Mouse (Mus musculus): ENCODE measurements around the gene Rbfox2. TPM values are rescaled to one million over a fixed set of nuclear protein-coding genes. Genes with fewer than 3 reads are reported as not detected.

Gene Rbfox2
- polyA plus RNA-seq, 1 experiment: 41.8 TPM

DNA sequence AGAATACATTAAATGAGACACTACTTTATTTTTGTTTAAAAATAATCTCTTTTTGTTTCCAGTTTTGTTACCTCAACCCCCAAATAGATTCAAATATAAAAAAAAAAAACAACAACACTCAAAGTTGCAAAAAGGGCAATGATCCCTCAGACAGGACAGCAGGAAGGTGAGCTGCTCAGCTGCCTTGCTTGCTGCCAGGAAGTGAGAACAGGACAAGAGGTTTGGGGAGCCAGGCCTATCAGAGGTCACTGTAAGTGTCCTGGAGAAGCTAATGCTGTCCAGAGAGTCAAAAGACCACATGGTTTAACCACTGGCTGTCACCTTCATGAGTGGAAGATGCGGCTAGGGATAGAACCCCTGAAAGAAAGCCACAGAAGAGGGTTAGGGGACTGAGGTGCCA is 161.8 kb downstream of the Rbfox2 start:
- no peak for DNase-seq (ENCODE audit: low read depth)

DNA sequence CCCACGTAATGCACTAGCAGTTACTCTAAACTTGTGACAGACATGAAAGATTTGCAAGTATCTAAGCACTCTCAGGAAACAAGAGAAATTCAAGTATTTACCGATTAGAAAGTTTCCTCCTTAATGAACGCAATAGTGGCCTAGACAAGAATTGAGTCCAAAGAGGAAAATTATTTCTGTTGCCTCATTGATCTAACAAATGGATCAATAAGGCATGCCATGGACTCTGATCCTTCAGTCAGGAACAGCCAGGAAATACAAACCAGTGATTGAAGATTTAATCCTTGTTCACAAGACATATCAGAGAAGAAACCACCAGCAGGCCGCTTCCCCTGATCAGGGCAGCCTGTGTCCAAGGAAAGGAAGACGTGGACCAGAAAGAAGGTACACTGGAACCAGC is 164.0 kb downstream of the Rbfox2 start:
- DNase-seq (ENCODE audit: low read depth): no peak

DNA sequence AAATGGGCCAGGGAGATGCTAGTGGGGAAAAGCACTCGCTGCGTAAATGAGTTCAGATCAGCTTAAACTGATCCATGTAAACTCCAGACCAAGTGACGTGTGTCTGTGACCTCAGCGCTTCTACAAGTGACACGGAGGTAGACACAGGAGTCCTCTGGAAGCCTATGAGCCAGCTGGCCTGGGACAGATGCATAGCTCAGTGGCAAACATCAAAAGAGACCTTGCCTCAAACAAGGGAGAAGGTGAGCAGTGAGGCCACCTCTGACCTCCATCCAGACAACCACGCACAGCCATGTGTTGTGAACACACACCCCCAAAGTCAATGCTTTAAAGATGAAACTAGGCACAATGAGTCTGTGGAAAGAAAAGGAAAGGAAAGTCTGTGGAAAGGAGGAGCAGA is 164.5 kb downstream of the Rbfox2 start:
- no peak for DNase-seq (ENCODE audit: low read depth)

DNA sequence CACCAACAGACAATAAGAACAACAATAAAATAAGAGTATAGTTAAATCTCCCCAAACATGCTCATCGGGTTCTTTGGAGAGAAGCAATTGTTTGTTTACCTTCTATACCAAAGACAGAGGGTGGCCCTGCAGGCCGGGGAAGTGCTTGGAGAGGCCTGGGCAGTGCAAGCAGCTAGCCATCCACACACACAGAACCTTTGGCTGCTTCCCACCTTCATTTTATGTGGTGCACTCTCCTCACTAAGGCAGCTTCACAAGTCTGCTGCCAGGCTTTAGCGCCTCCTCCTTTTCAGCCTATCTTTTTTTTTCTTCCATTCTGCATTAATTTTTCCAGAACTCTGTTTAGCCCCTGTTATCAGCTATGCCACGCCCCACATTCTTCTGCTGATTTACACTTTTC is 165.1 kb downstream of the Rbfox2 start:
- DNase-seq (ENCODE audit: low read depth): no peak

DNA sequence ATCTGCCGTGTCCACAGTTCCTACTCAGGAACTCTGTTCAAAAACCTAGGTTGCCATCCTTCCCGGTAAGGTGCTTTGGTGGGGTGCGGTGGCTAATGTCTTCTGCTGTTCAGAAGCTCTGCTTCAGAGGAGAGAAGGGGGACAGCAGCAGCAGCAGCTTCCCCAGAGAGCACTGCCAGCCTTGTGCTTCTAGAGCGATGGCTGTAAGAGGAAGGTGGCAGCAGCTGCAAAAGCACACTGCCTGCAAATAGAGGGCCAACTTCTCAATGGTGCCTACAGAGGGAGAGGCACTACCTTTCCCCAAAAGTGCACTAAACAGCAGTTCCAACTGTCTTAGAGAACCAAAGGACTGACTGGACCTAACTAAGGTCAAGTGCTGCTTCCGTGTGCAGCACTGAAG is 168.5 kb downstream of the Rbfox2 start:
- no peak for DNase-seq (ENCODE audit: low read depth)

DNA sequence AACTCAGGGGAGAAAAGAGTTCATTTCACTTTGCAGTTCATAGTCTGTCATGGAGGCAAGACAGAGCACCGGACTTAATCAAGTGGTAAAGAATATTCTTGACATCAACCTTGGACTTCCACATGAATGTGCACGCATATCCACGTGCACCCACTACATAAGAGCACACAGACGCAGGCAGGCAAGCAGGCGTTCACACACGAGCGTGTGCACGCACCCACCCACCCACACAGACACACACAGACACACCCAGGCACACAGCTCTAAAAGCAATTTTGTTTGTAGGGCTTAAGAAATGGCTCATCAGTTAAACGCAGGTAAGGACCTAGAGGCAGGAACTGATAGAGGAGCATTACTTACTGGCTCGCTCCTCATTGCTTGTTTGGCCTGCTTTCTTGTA is 172.3 kb downstream of the Rbfox2 start:
- DNase-seq (ENCODE audit: low read depth): no peak

DNA sequence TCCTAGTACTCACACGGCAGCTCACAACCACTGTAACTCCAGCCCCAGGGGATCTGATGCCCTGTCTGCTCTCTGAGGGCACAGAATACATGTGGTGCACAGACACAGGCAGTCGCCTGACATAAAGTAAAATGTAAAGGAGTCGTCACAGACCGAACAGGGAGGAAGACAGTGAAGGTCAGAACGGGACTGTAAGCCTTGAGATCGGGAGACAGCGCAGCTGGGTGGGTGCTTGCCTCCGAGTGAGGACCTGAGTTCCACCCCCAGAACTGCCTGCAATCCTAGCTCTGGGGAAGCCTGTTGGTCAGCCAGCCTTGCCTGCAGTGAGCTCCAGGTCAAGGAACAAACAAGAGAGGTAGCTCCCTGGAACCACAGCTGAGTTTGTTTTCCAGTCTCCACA is 177.7 kb downstream of the Rbfox2 start:
- DNase-seq (ENCODE audit: low read depth): no peak

DNA sequence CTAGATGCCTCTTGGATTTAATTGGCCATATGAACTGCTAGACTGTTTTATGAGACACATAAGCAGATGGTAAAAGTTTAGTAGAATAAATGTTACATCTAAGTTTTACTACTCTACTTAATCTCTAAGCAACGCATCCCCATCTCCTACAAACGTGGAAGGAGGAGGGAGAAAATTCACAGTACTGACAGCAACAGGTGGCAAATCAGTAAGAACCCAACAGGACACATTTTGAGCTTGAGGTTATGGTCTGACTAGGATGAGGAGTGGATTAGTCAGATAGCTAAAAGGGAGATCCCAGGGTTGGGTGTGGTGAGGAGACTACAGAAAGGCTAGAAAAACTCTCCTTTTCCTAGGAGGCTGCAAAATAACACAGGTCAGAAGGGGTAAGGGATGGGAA is 179.1 kb downstream of the Rbfox2 start:
- no peak for DNase-seq (ENCODE audit: low read depth)

DNA sequence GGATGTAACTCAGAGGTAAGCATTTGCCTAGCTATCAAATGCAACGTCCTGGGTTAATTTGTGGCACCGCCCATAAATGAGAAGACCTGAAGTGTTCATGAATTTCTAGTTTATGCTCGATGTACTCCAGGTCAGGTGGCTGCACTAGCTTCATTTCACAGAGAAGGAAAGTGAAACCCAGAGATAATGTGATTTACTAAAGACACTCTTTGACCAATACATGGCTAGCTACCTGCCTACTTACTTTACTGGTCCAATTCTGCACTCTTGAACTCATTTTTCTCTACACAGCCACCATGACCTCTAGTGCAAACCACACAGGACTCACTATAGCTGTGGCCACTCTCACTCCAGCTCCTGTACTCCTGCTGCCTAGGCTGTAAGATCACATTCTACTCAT is 180.1 kb downstream of the Rbfox2 start:
- no peak for DNase-seq (ENCODE audit: low read depth)

DNA sequence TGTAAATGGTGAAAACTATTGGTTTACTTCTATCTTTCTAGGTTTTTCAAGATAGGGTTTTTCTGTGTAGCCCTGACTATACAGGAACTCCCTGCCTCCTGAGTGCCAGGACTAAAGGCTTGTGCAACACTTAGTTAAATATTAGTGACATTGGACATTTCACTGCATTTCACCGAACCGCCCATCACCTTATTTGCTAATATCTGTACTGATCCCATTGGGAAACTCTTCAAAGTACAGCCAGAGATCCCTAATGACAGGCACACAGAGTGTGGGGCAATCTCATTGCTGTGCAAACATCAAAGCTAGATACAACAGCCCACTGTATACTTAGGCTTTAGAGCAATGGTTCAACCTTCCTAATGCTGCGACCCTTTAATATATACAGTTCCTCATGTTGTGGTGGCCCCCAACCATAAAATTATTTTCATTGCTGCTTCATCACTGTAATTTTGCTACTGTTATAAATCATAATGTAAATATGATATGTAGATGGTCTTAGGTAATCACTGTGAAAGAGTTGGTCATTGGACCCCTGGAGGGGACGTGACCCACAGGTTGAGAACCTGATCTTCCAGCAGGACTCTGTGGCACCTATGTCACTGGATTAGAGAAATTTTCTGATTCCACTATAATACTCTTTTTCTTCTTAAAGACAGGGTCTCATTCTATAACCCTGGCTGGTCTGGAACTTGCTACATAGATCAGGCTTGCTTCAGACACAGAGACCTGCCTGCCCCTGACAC is 182.3 kb downstream of the Rbfox2 start:
- DNase-seq (ENCODE audit: low read depth): peak; percentile 55

DNA sequence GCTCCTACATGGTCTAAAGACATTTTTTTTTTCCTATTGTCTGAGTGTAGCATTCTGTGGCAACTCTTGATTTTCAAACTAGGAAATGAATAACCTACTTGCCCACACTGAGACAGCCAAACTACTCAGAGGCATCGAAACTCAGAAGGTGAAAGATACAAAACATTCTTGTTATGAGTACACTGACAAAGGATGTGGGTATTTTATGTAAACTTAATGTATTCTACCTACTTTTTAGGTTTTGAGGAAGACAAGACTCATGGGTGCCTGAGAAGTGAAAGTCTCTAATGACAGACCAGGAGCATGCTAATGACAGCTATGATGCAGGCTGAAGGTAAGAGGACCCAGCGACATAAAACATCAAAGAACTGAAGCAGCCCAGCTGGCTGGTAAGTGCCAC is 184.0 kb downstream of the Rbfox2 start:
- DNase-seq (ENCODE audit: low read depth): no peak

DNA sequence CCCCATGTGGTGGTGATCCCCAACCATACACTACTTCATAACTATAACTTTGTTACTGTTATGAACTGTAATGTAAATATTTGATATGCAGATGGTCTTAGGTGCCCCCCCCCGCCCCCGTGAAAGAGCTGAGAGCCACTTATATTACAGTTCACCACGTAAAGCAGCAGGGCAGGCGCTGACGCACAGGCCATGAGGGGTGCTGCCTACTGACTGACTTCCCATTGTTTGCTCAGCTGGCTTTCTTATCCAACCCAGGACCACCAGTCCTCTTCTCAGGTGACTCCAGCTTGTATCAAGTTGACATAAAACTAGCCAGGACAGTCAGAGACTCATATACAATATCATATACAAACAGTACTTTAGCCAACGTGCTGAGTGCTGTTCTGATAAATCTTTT is 184.6 kb downstream of the Rbfox2 start:
- no peak for DNase-seq (ENCODE audit: low read depth)

DNA sequence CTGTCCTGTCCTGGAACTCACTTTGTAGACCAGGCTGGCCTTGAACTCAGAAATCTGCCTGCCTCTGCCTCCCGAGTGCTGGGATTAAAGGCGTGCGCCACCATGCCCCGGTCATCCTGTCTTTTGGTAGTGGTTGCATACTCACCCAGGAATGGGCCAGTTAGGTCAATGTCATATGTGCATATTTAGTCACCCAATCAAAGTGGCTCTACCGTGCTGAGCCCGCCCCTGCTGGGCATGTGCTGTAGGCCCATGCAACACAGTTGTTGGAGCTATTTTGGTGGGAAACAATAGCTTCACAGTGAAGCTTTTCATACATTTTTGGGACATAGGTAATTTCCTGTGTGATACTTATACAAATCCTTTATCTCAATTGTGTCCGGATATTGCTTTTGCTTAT is 187.1 kb downstream of the Rbfox2 start:
- DNase-seq (ENCODE audit: low read depth): no peak

DNA sequence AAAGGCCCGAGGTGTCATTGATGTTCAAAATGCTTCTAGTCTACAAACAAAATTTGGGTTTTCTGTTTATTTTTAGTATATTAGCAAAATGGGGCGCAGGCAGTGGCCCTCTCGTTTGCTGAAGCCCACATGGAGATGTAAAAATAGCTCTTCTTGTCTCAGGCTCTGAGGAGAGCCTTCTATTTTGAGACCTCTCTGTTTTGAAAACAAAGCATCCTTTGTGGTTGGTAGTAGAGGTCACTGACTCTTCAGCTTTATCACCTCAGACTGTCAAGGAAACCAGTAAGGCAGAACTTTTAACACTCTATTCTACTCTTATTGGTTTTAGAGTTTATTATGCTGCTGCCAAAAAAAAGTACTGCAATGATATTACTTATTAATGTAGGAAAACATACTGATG is 189.6 kb downstream of the Rbfox2 start:
- DNase-seq (ENCODE audit: low read depth): no peak

DNA sequence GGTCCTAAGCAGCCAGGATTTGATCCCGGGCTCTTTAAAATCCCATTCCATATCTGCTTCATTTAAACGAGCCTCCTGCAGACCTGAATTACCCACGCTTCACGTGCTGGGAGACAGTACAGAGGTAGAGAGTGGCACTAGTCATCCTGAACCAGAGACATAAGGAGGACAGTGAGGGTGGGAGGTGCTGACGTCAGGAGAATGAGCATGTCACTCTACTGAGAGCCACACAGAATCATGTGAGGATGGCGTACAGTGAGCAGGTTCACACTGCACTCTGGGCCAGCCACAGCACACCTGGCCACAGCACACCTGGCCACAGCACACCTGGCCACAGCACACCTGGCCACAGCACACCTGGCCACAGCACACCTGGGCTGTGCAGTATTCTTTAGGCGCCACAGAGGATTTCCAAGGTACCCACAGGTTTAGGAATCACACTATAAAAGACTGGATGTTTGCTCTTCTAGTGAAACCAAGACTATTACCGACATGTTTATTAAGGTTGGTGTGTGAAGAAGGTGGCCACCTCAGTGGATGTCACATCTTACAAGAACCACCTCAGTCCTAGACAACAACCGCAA is 190.6 kb downstream of the Rbfox2 start:
- no peak for DNase-seq (ENCODE audit: low read depth)

DNA sequence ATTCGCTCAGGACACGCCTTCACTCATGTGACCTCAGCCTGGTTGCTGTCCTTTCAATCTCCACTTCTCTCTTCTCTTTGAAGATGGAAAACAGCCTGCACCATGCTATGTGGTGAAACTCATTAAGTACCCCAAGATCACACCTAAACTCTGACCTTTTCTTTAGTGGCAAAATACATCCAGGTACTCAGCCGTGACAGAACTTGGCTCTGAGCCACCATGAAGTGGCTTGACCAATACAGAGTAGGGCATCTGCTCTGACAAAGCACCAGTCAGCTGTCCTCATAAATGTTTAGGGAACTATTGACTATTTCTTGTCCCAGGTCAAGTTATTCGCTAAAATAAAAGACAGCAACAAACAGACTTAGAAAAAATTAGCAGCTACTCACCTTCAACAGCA is 191.3 kb downstream of the Rbfox2 start:
- no peak for DNase-seq (ENCODE audit: low read depth)

DNA sequence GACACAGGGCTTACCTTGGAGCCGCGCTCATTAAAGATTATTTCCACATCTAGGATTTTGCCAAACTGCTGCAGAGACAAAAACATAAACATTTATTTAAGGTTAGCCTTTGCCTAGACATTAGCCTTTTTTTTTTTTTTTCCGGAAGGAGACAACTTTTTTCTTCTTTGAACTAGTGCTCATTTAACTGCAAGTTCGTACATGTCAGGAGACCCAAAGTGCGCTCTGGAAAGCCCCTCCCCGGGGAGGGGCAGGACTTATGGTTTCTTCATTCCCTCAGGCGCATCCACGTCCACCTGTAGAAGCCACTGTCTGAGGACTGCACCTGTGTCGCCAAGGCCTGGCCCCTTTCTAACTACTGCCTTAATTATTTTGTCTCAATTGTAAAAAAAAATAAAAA is 193.2 kb downstream of the Rbfox2 start:
- no peak for DNase-seq (ENCODE audit: low read depth)

DNA sequence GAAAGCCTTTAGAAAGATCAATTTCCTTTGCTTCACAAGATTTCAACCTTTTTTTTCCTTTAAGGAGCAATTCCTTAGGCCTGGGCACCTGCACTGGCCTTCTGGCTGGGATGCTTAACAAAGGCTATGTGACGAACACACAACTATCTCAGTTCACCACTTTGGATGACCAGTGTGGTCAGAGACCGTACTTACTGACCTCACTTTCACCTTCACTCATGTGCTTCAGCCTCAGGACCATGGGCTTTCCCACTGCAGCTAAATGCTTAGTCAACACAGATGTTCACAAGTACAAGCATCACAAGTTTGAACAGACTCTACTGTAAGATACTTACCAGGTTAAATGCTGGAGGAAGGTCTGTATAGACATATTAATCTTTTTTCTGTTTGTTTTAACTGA is 194.4 kb downstream of the Rbfox2 start:
- DNase-seq (ENCODE audit: low read depth): no peak

DNA sequence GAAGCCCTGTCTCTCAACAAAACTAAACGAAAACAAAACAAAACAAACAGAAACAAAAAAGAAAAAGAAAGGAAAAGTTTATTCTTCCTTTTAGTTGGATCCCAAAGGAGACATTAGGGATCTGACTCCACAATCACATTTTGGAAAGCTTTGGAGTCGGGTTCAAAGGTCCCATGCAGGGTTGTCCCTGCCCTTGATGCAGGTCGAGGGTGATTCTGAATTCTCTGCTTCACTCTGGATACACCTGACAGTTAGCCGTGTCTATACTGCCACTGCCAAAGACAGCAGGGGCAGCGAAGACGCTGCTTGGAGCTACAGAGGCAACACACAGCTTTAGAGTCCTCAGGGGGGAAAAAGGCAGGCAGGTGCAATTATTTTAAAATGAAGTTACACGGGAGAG is 194.9 kb downstream of the Rbfox2 start:
- DNase-seq (ENCODE audit: low read depth): no peak

DNA sequence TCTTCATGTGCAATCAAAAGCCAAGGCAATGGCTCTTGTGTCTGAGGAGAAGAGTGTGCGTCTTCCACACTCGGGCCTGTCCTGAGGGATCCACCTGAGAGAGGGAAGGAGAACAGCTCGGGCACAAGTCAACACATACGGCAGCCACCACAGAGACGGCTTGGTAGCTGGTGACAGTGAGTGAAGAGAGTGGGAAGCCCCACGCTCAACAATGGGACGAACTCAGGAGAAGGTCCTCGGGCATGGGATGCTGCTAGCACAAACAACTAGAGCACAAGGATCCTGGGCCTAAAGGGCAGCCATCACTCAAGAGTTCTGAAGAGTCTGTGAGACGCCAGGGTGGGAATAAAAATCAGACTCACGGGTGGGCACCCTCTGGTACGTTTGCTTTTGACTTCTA is 196.4 kb downstream of the Rbfox2 start:
- no peak for DNase-seq (ENCODE audit: low read depth)

DNA sequence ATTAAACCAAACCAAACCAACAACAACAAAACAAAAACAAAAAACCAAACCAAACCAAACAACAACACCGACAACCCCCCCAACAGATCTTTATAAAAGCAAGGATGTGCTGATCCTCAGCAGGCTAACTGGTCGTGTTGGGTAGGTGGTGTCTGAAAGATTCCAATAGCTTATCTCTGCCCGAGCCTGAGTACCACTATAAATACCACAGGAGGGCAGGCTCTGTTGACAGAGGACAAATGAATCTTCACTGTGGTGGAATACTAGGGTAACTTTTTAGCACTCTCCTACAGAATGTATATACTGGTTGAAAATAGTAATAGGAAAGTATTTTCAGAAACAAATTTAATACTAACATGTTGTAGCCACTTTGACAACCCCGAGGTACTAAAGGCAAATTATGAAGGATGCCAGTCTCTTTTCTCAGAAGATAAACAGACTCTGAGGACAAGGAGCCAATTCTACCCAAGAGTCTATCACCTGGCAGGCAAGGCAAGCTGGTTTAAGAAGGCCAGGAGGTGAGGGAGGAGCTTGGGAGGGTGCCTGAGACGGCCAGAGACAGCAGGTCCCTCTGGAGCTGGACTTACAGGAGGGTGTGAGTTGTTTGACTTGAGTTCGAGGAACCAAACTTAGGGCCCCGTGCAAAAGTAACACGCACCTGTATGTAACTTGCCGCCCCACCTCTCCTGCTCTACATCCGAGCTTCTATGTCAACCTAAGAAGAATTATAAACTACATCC is 199.5 kb downstream of the Rbfox2 start:
- DNase-seq (ENCODE audit: low read depth): no peak

DNA sequence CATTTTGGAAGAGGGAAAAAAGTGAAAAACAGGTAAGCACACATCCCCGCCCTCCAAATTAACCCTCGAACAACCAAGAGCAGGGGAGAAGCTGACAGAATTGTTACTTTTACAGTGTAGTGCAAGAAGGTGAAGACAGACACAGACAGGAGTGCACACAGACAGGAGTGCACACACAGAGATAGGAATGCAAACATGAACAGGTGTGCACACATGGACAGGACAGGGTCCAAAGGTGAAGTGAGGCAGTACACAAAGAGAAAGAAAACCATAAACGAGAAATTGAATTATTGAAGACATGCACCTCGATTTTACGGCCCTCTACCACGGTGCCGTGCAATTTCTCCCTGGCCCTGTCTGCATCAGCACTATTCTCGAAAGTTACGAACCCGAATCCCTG is 201.5 kb downstream of the Rbfox2 start:
- DNase-seq (ENCODE audit: low read depth): no peak
